Mouse (Mus musculus) hindbrain, embryonic 14.5 days (tissue): ENCODE data around the gene Trip11. TPM values are rescaled to one million over a fixed set of nuclear protein-coding genes. Genes with fewer than 3 reads are reported as not detected.

Source experiments
- ATAC-seq: fragments of 200-750 bp; cut with Nextera tagmentation; 2 replicates; pipeline ENCODE4 v1.8.0; 2017; ENCODE audit warnings: moderate number of reproducible peaks, mild to moderate bottlenecking, moderate TSS enrichment, moderate library complexity; ENCODE audit not compliant: low FRiP score
- DNase-seq: peaks from one replicate; pipeline ENCODE4 v3.0.0-alpha.2; 2015; ENCODE audit warnings: low spot score
- H3K27ac ChIP-seq: fragments of 300-500 bp; sonication (generic); 2 replicates; pipeline ENCODE4 v1.5.1; 2014; ENCODE audit warnings: mild to moderate bottlenecking, moderate library complexity
- H3K27me3 ChIP-seq: fragments of 300-500 bp; sonication (generic); 2 replicates; pipeline ENCODE4 v1.6.1; 2014; ENCODE audit warnings: mild to moderate bottlenecking, low read length, mixed read lengths; ENCODE audit not compliant: control insufficient read depth, insufficient read depth
- H3K36me3 ChIP-seq: fragments of 300-500 bp; sonication (generic); replicated peaks from 2 replicates; pipeline ENCODE4 v1.6.1; 2014; ENCODE audit not compliant: control insufficient read depth, insufficient read depth
- H3K4me1 ChIP-seq: fragments of 300-500 bp; sonication (generic); replicated peaks from 2 replicates; pipeline ENCODE4 v1.6.1; 2014; ENCODE audit warnings: antibody characterized with exemption, low read length, mixed read lengths; ENCODE audit not compliant: control insufficient read depth, insufficient read depth
- H3K4me2 ChIP-seq: fragments of 300-500 bp; sonication (generic); replicated peaks from 2 replicates; pipeline ENCODE4 v1.6.1; 2014; ENCODE audit warnings: mild to moderate bottlenecking, moderate library complexity
- H3K4me3 ChIP-seq: fragments of 300-500 bp; sonication (generic); replicated peaks from 2 replicates; pipeline ENCODE4 v1.5.1; 2014; ENCODE audit warnings: mild to moderate bottlenecking, low read length
- H3K9ac ChIP-seq: fragments of 300-500 bp; sonication (generic); 2 replicates; pipeline ENCODE4 v1.6.1; 2014
- H3K9me3 ChIP-seq: fragments of 300-500 bp; sonication (generic); 2 replicates; pipeline ENCODE4 v1.6.1; 2016; ENCODE audit warnings: low read length; ENCODE audit not compliant: control insufficient read depth
- WGBS: fragments of 180-500 bp; shearing (Covaris S2); extraction: QIAGEN DNeasy Blood & Tissue Kit; methylation state at CpG from one replicate; pipeline ENCODE4 v1.1.7; 2014; 5-methylcytosine and 5-hydroxymethylcytosine counted together
- polyA plus RNA-seq: library from polyadenylated mRNA; unstranded; fragments of >200 nt; fragmentation: Nextera tagmentation; extraction: Ambion mirVana; gene quantifications from 2 replicates; pipeline ENCODE4 v1.2.1, GENCODE M21; 2014

The Trip11 gene
- polyA plus RNA-seq, 1 experiment from 2014 or later = 23.9 TPM

- WGBS = 95% methylated on average over 3 of the region's 3 CpGs
- Histone ChIP-seq H3K9ac (no peak overlapping the region), H3K4me2 (no peak overlapping the region), H3K27me3 (no peaks in the 10 kb centered on the region), H3K27ac (no peak overlapping the region), H3K4me3 (no peak overlapping the region), H3K36me3 (peaks cover 30% of the 10 kb centered on the region), H3K9me3 (no peaks in the 10 kb centered on the region), H3K4me1 (no peaks in the 10 kb centered on the region)
- ATAC-seq (no peak), DNase-seq (no peak)
Observed at GRCm38 (mm10) chr12:101904170-101904569, 8.9 kb downstream of the Trip11 start.

GRCm38 (mm10) chr12:101899671-101900245 is 13.3 kb downstream of the Trip11 start:
- H3K4me2 ChIP-seq = no peak overlapping the region
- DNase-seq (no peak), ATAC-seq (no peak)
- no peaks in the 10 kb centered on the region for H3K27me3 ChIP-seq
- H3K36me3 ChIP-seq = peaks cover 12% of the 10 kb centered on the region
- no peak overlapping the region for H3K4me3 ChIP-seq
- H3K9ac ChIP-seq = no peak overlapping the region
- WGBS = 93% methylated on average over 2 of the region's 2 CpGs
- no peaks in the 10 kb centered on the region for H3K4me1 ChIP-seq
- no peaks in the 10 kb centered on the region for H3K9me3 ChIP-seq
- H3K27ac ChIP-seq = no peak overlapping the region

GRCm38 (mm10) chr12:101898966-101899365 is 14.1 kb downstream of the Trip11 start:
- WGBS = 96% methylated on average over 8 of the region's 8 CpGs
- DNase-seq = no peak
- no peak overlapping the region for H3K4me3 ChIP-seq
- no peak for ATAC-seq
- no peak overlapping the region for H3K27ac ChIP-seq
- no peaks in the 10 kb centered on the region for H3K27me3 ChIP-seq
- no peaks in the 10 kb centered on the region for H3K9me3 ChIP-seq
- no peak overlapping the region for H3K9ac ChIP-seq
- H3K4me2 ChIP-seq = no peak overlapping the region
- peaks cover 20% of the 10 kb centered on the region for H3K36me3 ChIP-seq
- H3K4me1 ChIP-seq = no peaks in the 10 kb centered on the region

- Histone ChIP-seq H3K4me1 (no peaks in the 10 kb centered on the region), H3K9ac (no peak overlapping the region), H3K27ac (no peak overlapping the region), H3K9me3 (no peaks in the 10 kb centered on the region), H3K4me2 (no peak overlapping the region), H3K36me3 (peaks cover 33% of the 10 kb centered on the region), H3K27me3 (no peaks in the 10 kb centered on the region), H3K4me3 (no peak overlapping the region)
- 90% methylated on average over 7 of the region's 7 CpGs for WGBS
- no peak for ATAC-seq
- DNase-seq = no peak
Observed at GRCm38 (mm10) chr12:101897113-101897512, 16.0 kb downstream of the Trip11 start.

- Histone ChIP-seq H3K27me3 (no peaks in the 10 kb centered on the region), H3K9me3 (no peaks in the 10 kb centered on the region), H3K4me3 (no peak overlapping the region), H3K9ac (no peak overlapping the region), H3K4me1 (no peaks in the 10 kb centered on the region), H3K36me3 (peaks cover 54% of the 10 kb centered on the region), H3K4me2 (no peak overlapping the region), H3K27ac (no peak overlapping the region)
- WGBS = 90% methylated on average over 8 of the region's 8 CpGs
- DNase-seq = no peak
- ATAC-seq = no peak
Observed at GRCm38 (mm10) chr12:101893296-101893695, 19.8 kb downstream of the Trip11 start.

- Histone ChIP-seq H3K27me3 (no peaks in the 10 kb centered on the region), H3K4me2 (no peak overlapping the region), H3K9me3 (no peaks in the 10 kb centered on the region), H3K4me3 (no peak overlapping the region), H3K4me1 (no peaks in the 10 kb centered on the region), H3K9ac (no peak overlapping the region), H3K27ac (no peak overlapping the region), H3K36me3 (peaks cover 54% of the 10 kb centered on the region)
- 92% methylated on average over 2 of the region's 2 CpGs for WGBS
- DNase-seq (no peak), ATAC-seq (no peak)
Observed at GRCm38 (mm10) chr12:101892832-101893231, 20.2 kb downstream of the Trip11 start.

GRCm38 (mm10) chr12:101891066-101891465 is 22.0 kb downstream of the Trip11 start:
- H3K9ac ChIP-seq = no peak overlapping the region
- DNase-seq (no peak), ATAC-seq (no peak)
- H3K27me3 ChIP-seq = no peaks in the 10 kb centered on the region
- H3K9me3 ChIP-seq = no peaks in the 10 kb centered on the region
- peaks cover 63% of the 10 kb centered on the region for H3K36me3 ChIP-seq
- no peaks in the 10 kb centered on the region for H3K4me1 ChIP-seq
- H3K4me2 ChIP-seq = no peak overlapping the region
- H3K4me3 ChIP-seq = no peak overlapping the region
- WGBS = 67% methylated on average over 5 of the region's 5 CpGs
- no peak overlapping the region for H3K27ac ChIP-seq

GRCm38 (mm10) chr12:101889351-101889750 is 23.7 kb downstream of the Trip11 start:
- 96% methylated on average over 3 of the region's 3 CpGs for WGBS

GRCm38 (mm10) chr12:101888312-101888711 is 24.8 kb downstream of the Trip11 start:
- no peak for DNase-seq
- H3K9me3 ChIP-seq = no peaks in the 10 kb centered on the region
- no peak overlapping the region for H3K4me3 ChIP-seq
- 92% methylated on average over 2 of the region's 2 CpGs for WGBS
- no peaks in the 10 kb centered on the region for H3K4me1 ChIP-seq
- no peak overlapping the region for H3K4me2 ChIP-seq
- H3K27me3 ChIP-seq = no peaks in the 10 kb centered on the region
- ATAC-seq = no peak
- no peak overlapping the region for H3K27ac ChIP-seq
- H3K9ac ChIP-seq = no peak overlapping the region
- H3K36me3 ChIP-seq = peaks cover 77% of the 10 kb centered on the region

More at GRCm38 (mm10) chr12:101889351-101889750, 23.7 kb downstream of the Trip11 start:
- H3K27me3 ChIP-seq = no peaks in the 10 kb centered on the region
- no peaks in the 10 kb centered on the region for H3K9me3 ChIP-seq
- H3K27ac ChIP-seq = no peak overlapping the region
- ATAC-seq = no peak
- no peak overlapping the region for H3K4me3 ChIP-seq
- DNase-seq = no peak
- H3K4me2 ChIP-seq = no peak overlapping the region
- no peaks in the 10 kb centered on the region for H3K4me1 ChIP-seq
- H3K36me3 ChIP-seq = peaks cover 74% of the 10 kb centered on the region
- no peak overlapping the region for H3K9ac ChIP-seq

GRCm38 (mm10) chr12:101884926-101885325 is 28.1 kb downstream of the Trip11 start:
- DNase-seq (no peak), ATAC-seq (no peak)
- no peak overlapping the region for H3K27ac ChIP-seq
- no peak overlapping the region for H3K4me3 ChIP-seq
- H3K9me3 ChIP-seq = no peaks in the 10 kb centered on the region
- H3K36me3 ChIP-seq = peaks cover 63% of the 10 kb centered on the region
- no peak overlapping the region for H3K4me2 ChIP-seq
- 98% methylated on average over 7 of the region's 7 CpGs for WGBS
- no peaks in the 10 kb centered on the region for H3K4me1 ChIP-seq
- H3K9ac ChIP-seq = no peak overlapping the region
- H3K27me3 ChIP-seq = no peaks in the 10 kb centered on the region
